24 mouse cellular contexts compared by ENCODE assay signal in genomic region chr2:163663930-163664329, GRCm38 (mm10). TPM values are rescaled to one million over a fixed set of nuclear protein-coding genes. Genes with fewer than 3 reads are reported as not detected.
DNase-seq lines count a peak whose midpoint lies in the region; ATAC-seq and TF ChIP-seq lines count a peak whose summit lies in the region.
"Had no signal": no experiment of that assay in that cellular context is flagged by ENCODE, and none has a peak within 500 bp of the region (broad histone marks: within the 10 kb centered on the region; RNA-seq: fewer than 3 reads in every experiment).

No protein-coding gene starts in this region.

- peaks cover 87% of the 10 kb centered on the region for H3K79me2 ChIP-seq in myocyte (ENCODE audit: control insufficient read depth, insufficient read depth)

- ATAC-seq in heart, embryonic 13.5 days (ENCODE audit: extremely low read depth, insufficient number of reproducible peaks, low FRiP score, low TSS enrichment) = no peak
- ATAC-seq in megakaryocyte, adult 5-6 weeks (ENCODE audit: poor library complexity, severe bottlenecking) = no peak
- no peak for ATAC-seq in erythroid progenitor cell, adult 5-6 weeks (replicated peaks; ENCODE audit: low FRiP score, poor library complexity, severe bottlenecking)
- ATAC-seq: forebrain, embryonic 16.5 days; intestine, postnatal 0 days had no signal

- H3K36me3 ChIP-seq in heart, embryonic 13.5 days = peaks cover 13% of the 10 kb centered on the region
- H3K36me3 ChIP-seq in megakaryocyte, embryonic 14.5 days (replicated peaks; ENCODE audit: low read length) = peaks cover 25% of the 10 kb centered on the region
- no peaks in the 10 kb centered on the region for H3K36me3 ChIP-seq in myocyte (ENCODE audit: control insufficient read depth, insufficient read depth)
- no peaks in the 10 kb centered on the region for H3K36me3 ChIP-seq in kidney, adult 2 months (ENCODE audit: control insufficient read depth, insufficient read depth, low read length)
- H3K36me3 ChIP-seq: hindbrain, embryonic 13.5 days; neural tube, embryonic 12.5 days had no signal

- no peaks in the 10 kb centered on the region; the same call in 1 of the 2 replicates for H3K9me3 ChIP-seq in heart, embryonic 13.5 days
- H3K9me3 ChIP-seq in megakaryocyte, embryonic 14.5 days = no peaks in the 10 kb centered on the region
- H3K9me3 ChIP-seq: embryonic facial prominence, embryonic 10.5 days; G1E; heart, embryonic 12.5 days; hindbrain, embryonic 13.5 days; neural tube, embryonic 12.5 days had no signal

- no peak overlapping the region for H3K4me3 ChIP-seq in heart, embryonic 13.5 days
- peak overlapping the region; percentile 33 for H3K4me3 ChIP-seq in megakaryocyte, embryonic 14.5 days (replicated peaks)
- H3K4me3 ChIP-seq in myocyte = no peak overlapping the region
- H3K4me3 ChIP-seq in kidney, adult 2 months (ENCODE audit: insufficient read depth, low read depth, low read length) = no peak overlapping the region
- H3K4me3 ChIP-seq: embryonic facial prominence, embryonic 10.5 days; erythroblast, embryonic 14.5 days; heart, embryonic 12.5 days; hindbrain, embryonic 13.5 days; neural tube, embryonic 12.5 days had no signal

- 0 out of 2 replicates have a peak overlapping the region, but pooled peaks have one; percentile 34 for H3K27ac ChIP-seq in heart, embryonic 13.5 days (replicated peaks)
- H3K27ac ChIP-seq in kidney, adult 2 months (ENCODE audit: insufficient read depth, low read depth, low read length) = no peak overlapping the region
- H3K27ac ChIP-seq: embryonic facial prominence, embryonic 10.5 days; hindbrain, embryonic 13.5 days; neural tube, embryonic 12.5 days had no signal

- peaks cover 65% of the 10 kb centered on the region for H3K4me1 ChIP-seq in heart, embryonic 13.5 days
- peaks cover 66% of the 10 kb centered on the region for H3K4me1 ChIP-seq in megakaryocyte, embryonic 14.5 days
- H3K4me1 ChIP-seq in kidney, adult 2 months (ENCODE audit: control insufficient read depth, insufficient read depth, low read length) = peaks cover 27% of the 10 kb centered on the region

- no peak for DNase-seq in heart, adult 8-10 months (ENCODE audit: low spot score)
- peak; percentile 83 for DNase-seq in NIH3T3 (ENCODE audit: low read depth)
- no peak for DNase-seq in kidney, adult 2 months
- DNase-seq: adrenal gland, adult 8-10 months; cerebellum, adult 18-20 months; cerebellum, postnatal 36 days; kidney, postnatal 25 days; lung, adult 18-20 months; lung, postnatal 36 days; right cerebral cortex, postnatal 14 days; thymus, postnatal 25 days had no signal

- no peak overlapping the region for H3ac ChIP-seq in myocyte (ENCODE audit: control insufficient read depth, insufficient read length)

- H3K9ac ChIP-seq in heart, embryonic 13.5 days = no peak overlapping the region
- H3K9ac ChIP-seq: heart, embryonic 12.5 days; hindbrain, embryonic 13.5 days; neural tube, embryonic 12.5 days had no signal

- H3K4me2 ChIP-seq in heart, embryonic 13.5 days = no peak overlapping the region
- peak overlapping the region; percentile 86 for H3K4me2 ChIP-seq in myocyte (ENCODE audit: low read depth)
- H3K4me2 ChIP-seq: heart, embryonic 12.5 days; hindbrain, embryonic 13.5 days; neural tube, embryonic 12.5 days had no signal

- no peak for TF ChIP-seq POLR2A in myocyte (IDR thresholded peaks at IDR 0.05; ENCODE audit: insufficient read length, low read depth)
- TF ChIP-seq POLR2A in kidney, adult 2 months (IDR thresholded peaks at IDR 0.05; ENCODE audit: low read depth, low read length) = no peak

- H3K27me3 ChIP-seq in heart, embryonic 13.5 days (replicated peaks) = no peaks in the 10 kb centered on the region
- H3K27me3 ChIP-seq in megakaryocyte, embryonic 14.5 days (replicated peaks) = no peaks in the 10 kb centered on the region
- H3K27me3 ChIP-seq in myocyte (ENCODE audit: control insufficient read depth, insufficient read depth, insufficient read length) = no peaks in the 10 kb centered on the region
- no peaks in the 10 kb centered on the region for H3K27me3 ChIP-seq in kidney, adult 2 months (replicated peaks; ENCODE audit: control insufficient read depth, insufficient read depth, low read length)
- H3K27me3 ChIP-seq: heart, embryonic 12.5 days; hindbrain, embryonic 13.5 days; neural tube, embryonic 12.5 days had no signal

- 72% methylated on average over 3 of the region's 3 CpGs for WGBS in heart, embryonic 13.5 days
- WGBS in kidney, adult 2 months = 62% methylated on average over 3 of the region's 3 CpGs

- no peak for TF ChIP-seq CTCF in kidney, adult 2 months (conservative IDR thresholded peaks at IDR 0.05; ENCODE audit: insufficient read depth, insufficient read length, low read depth, low read length)

TF ChIP-seq in myocyte, 11 proteins besides CTCF, POLR2A, EP300 and RAD21:
- TF ChIP-seq MYOD1 (IDR thresholded peaks at IDR 0.05; ENCODE audit: control insufficient read depth in 1 of 3, insufficient read length in 2 of 3, low read depth in 2 of 3) (no peak), TCF12 (IDR thresholded peaks at IDR 0.05; ENCODE audit: insufficient read depth, poor library complexity, severe bottlenecking) (no peak), CEBPB (IDR thresholded peaks at IDR 0.05; ENCODE audit: insufficient read depth, poor library complexity, severe bottlenecking) (no peak), REST (IDR thresholded peaks at IDR 0.05; ENCODE audit: insufficient read depth, insufficient read length) (no peak)
TF ChIP-seq in myocyte: peak in this region for 0.

RNA-seq across cellular contexts. Expression of gene Pkig, which starts 5.7 kb away (rescaled TPM):
- polyA plus RNA-seq in heart, embryonic 13.5 days (2015; fragmentation: Nextera tagmentation; extraction: Ambion mirVana) = 233 and 270 TPM in 2 replicates
- 100 to 1,000 TPM; 214 to 247 (median 224) TPM for total RNA-seq in heart, adult 8-10 months (2022)
- 348 and 581 TPM in 2 replicates for polyA plus RNA-seq in megakaryocyte, embryonic 14.5 days (2012; ENCODE audit: insufficient read depth, low replicate concordance)
- 47.7 and 50.9 TPM in 2 replicates for total RNA-seq in megakaryocyte, adult 5-6 weeks (2015)
- total RNA-seq in megakaryocyte, adult 5-6 weeks (2017) = 36.8 and 55.2 TPM in 2 replicates
- 799 TPM for polyA plus RNA-seq in myocyte (2012; fragmentation: generic; extraction: Trizol)
- polyA plus RNA-seq in kidney, adult 2 months (2012; rRNA removed) = 100 and 107 TPM in 2 replicates
- total RNA-seq in erythroid progenitor cell, adult 5-6 weeks (2015; ENCODE audit: low replicate concordance) = 93.5 and 103 TPM in 2 replicates
- 86.6 and 90.7 TPM in 2 replicates for total RNA-seq in erythroid progenitor cell, adult 5-6 weeks (2017; ENCODE audit: low replicate concordance)

RNA-seq across cellular contexts. Expression of gene Serinc3, which starts 19.0 kb away (rescaled TPM):
- polyA plus RNA-seq in heart, embryonic 13.5 days (2015; fragmentation: Nextera tagmentation; extraction: Ambion mirVana) = 50.1 and 51.8 TPM in 2 replicates
- 100 to 1,000 TPM; 272 to 302 (median 297) TPM for total RNA-seq in heart, adult 8-10 months (2022)
- polyA plus RNA-seq in megakaryocyte, embryonic 14.5 days (2012; ENCODE audit: insufficient read depth, low replicate concordance) = 8.6 and 31.2 TPM in 2 replicates
- 797 and 809 TPM in 2 replicates for total RNA-seq in megakaryocyte, adult 5-6 weeks (2015)
- total RNA-seq in megakaryocyte, adult 5-6 weeks (2017) = 623 and 641 TPM in 2 replicates
- 88.9 TPM for polyA plus RNA-seq in myocyte (2012; fragmentation: generic; extraction: Trizol)
- polyA plus RNA-seq in kidney, adult 2 months (2012; rRNA removed) = 340 and 357 TPM in 2 replicates
- 1,699 and 1,907 TPM in 2 replicates for total RNA-seq in erythroid progenitor cell, adult 5-6 weeks (2015; ENCODE audit: low replicate concordance)
- 1,512 and 2,069 TPM in 2 replicates for total RNA-seq in erythroid progenitor cell, adult 5-6 weeks (2017; ENCODE audit: low replicate concordance)
